Mouse (Mus musculus): ENCODE measurements around the gene Samd4b.
A peak's percentile ranks its signal among the peaks of the same experiment; 100 is the strongest.

Samd4b gene

DNA sequence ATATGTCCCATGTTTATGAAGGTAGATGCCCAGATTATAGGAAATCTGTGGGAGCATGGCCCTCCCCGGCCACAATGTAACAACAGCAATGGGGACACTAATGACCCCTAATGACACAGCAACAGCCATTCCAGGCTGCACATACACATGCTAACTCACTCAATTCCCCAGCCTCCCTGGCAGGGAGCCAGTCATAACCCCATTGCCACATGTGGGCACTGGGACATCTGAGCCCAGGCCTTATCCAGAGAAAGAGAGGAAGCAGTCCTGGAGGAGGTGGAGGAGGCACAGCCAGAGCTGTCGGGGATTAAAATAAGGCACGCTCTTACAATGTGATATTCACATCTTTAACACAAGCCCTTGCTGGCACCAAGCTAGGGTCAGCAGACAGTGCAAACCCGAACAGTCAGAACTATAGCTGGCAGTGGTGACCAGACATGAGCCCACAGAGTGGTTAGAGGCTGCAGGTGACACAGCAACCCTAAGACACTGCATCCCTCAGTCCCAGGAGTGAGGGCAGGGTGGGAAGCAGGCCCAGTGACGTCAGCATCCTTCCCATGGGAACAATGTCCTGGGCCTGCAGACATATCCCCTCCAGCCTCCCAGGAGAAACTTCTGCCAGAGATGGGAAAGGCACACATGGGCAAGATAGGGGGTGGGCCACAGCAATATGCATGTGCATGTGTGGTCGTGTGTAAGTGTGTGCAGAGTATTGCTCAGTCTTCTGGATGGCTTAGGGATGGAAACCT lies 11.1 kb downstream of the Samd4b start:
- no peak for DNase-seq

- no peak for DNase-seq
Measured at GRCm38 (mm10) chr7:28585001-28585400, 12.9 kb downstream of the Samd4b start.

- DNase-seq, result no peak
Measured at GRCm38 (mm10) chr7:28584468-28584867, 13.5 kb downstream of the Samd4b start.

DNA sequence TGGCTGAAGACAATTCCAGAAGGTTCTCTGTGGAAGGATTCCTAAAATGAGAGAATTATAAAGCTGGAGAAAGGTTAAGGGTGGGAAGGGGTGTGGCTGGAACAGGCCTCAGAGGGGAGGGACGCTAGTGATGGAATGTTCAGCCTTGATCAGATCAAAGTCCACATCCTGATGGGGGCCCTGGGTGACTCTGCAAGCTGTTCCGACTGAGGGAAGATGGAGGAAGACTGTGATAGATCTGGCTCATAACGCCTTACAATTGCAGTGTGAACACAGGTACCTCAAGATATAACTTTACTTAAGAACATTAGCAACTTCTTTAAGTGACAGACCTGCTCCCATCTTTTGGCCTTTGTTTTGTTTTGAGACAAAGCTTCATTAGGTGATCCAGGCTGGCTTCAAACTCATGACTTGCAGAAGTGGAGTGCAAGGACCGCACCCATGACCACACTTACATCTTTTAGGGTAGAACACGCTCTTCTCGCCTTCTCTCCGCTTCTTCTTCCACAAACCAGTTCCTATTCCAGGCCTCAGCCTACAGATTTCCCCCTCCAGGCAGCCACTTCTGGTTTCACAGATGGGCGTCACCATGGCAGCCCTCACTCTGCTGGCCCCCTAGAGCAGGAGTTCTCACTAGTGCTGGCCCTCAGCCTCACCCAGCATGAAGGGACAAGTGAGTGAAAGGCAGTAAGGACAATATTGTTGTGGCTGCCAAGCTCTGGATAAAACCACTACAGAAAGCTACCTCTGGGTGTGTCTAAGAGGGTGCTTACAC lies 14.2 kb downstream of the Samd4b start:
- DNase-seq, result no peak

DNA sequence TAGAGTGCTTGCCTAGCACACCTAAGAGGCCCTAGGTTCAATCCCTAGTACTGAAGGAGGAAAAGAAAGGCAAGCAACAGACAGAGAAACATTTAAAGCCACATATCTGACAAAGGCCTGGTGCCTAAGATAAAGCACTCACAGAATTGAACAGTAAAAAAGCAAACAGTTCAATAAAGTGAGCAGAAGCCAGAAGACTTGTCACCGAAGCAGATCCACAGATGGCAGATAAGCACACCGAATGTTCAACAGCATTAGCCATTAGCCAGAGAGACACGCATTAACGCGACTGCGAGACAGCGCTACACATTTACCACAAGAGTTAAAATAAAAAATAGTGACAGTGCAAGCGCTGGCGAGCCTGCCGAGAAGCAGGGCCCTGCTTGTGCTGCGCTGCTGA lies 15.1 kb downstream of the Samd4b start:
- DNase-seq, result no peak

DNA sequence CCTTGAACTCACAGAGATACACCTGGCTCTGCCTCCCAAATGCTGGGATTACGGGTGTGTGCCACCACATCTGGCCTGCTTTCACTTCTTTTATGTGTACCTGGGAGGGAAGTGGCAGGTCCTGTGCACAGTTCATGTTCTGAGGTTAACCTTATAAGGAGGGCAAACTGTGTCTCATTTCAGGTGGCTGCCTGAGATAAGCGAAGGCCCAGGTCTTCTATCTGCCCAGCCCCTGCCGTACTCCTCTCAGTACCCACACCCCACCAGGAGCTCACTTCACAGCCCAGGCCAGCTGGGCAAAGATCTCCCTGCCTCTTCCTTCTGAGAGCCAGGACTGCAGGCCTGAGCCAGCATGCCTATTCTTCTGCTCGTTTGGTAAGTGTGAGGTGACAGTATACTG lies 16.2 kb downstream of the Samd4b start:
- DNase-seq, result peak; percentile 28

GRCm38 (mm10) chr7:28579826-28580225 lies 18.1 kb downstream of the Samd4b start:
- no peak for DNase-seq

- DNase-seq, result no peak
Measured at GRCm38 (mm10) chr7:28578543-28579053, 19.3 kb downstream of the Samd4b start.

GRCm38 (mm10) chr7:28577826-28578542 lies 20.0 kb downstream of the Samd4b start:
- no peak for DNase-seq

GRCm38 (mm10) chr7:28576271-28576914 lies 21.6 kb downstream of the Samd4b start:
- DNase-seq, result no peak

GRCm38 (mm10) chr7:28575597-28575996 lies 22.3 kb downstream of the Samd4b start:
- DNase-seq, result no peak

GRCm38 (mm10) chr7:28573236-28573635 lies 24.7 kb downstream of the Samd4b start:
- DNase-seq, result no peak

- no peak for DNase-seq
Measured at GRCm38 (mm10) chr7:28572689-28573088, 25.3 kb downstream of the Samd4b start.

DNA sequence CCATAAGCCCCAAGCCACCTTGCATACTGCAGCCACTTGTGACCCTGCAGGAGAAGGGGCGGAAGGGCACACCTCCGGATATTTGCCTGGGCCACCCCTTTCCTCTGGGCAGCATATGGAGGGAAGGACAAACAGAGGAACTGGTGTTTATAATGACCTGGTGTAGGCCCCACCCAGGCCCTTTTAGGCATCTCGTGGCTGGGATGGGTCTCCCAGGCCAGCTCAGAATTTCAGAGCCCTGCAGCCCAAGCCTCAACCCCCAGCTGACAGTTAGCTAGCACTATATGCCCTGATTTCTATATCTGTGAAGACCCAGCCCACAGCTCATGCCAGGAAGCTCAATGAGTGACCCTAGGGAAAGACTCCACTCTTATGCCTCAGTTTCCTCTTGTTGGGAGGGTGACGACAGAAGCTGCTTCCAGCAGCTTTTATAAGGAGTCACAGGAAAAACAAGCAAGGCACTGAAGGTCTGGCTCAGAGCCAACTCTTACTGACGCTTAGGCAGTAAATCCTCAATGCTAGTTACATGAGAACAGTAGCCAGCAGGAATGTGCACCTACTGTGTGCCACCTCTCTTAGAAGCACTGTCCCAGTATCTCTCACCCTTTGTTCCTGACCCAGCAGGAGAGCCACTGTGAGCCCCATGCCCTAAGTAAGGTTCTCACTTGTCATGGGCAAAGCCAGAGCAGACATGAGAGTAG lies 26.8 kb downstream of the Samd4b start:
- no peak for DNase-seq

DNA sequence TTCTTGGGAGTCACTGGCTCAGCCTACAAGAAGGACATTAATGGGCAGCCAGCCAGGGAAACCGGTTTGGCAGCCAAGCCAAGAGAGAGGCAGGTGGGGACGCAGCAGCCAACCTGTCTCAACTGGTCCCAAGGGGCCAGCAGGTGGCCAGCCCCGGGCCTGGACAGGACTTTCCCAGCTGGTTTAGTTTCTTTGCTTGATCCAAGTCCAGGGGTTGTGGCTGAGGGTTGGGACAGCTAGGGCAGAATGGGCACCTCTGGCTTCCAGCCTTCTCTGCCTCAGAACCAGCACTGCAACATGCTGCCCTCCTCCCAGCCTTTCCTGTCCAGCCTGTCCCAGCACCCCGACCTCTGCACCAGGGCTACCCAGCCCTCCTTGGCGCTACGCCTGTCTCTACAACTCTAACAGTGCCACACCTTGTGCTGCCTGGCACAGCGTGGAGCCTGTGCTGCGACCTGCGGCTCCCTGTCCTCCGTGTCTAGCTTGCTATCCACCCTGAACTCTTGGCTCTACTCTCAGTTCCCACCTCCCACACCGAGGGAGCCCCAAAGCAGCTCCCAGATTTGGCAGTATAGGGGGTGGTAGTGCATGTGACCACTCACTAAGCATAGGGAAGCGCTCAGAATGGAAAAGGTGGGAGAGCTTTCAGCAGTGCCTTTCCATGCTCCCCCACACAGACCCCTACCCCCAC lies 27.5 kb downstream of the Samd4b start:
- no peak for DNase-seq

DNA sequence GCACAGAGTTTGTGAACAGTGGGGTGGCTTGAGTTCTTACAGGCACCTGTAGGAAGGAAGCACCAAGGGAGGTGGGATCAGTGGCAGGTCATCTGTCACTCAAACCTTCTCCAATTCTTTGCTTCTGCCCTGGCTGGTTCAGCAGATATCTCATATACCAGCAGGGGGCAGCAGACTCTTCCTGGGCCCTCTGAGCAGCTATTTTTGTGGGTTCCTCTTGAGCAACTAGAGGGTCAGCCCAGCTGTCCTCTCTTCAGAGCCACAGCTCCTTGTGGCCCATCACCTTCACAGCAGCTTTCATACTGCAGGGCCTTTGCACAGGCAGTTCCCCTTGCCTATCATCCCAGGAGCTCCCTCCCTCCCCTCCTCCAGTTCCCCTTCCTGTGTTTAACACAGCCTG lies 29.7 kb downstream of the Samd4b start:
- peak; percentile 72 for DNase-seq

DNA sequence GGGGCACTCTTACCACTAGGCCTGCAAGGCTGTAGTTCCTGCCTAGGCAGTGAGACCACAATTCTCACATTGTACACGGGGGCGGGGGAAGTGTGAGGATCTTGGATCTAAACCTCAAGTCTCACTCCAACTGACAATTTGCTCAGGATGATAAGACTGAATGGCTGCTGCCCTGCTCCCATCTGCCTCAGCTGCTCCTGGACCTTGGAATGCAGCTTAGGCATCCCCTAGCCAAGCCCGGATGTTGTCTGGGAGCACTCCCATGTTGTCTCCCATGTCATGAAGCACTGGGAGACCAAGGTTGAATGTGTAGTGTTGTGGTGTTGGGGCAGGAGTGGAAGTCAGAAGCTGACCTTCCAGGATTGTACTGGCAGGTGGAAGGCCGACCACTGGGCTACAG lies 30.4 kb downstream of the Samd4b start:
- no peak for DNase-seq

DNA sequence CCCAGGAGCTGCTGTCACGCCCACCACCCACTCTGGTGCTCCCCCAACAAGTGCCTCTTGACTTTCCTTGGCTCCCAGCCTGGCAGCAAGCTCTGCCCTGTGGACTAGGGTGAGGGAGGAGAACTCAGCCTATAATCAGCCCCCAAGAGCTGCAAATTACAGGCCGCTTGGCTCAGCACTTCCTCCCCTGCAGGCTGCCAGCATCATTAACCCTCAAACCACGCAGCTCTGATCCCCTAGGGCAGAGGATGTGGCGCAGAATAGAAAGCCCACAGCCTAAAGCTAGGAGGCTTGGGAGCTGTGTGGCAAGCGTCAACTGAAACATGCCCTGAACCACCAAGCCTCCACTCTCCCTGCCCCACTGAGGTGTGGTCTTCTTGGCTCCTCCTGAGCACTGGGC lies 32.5 kb downstream of the Samd4b start:
- DNase-seq, result peak; percentile 61

- no peak for DNase-seq
Measured at GRCm38 (mm10) chr7:28562951-28563350, 35.0 kb downstream of the Samd4b start.

DNA sequence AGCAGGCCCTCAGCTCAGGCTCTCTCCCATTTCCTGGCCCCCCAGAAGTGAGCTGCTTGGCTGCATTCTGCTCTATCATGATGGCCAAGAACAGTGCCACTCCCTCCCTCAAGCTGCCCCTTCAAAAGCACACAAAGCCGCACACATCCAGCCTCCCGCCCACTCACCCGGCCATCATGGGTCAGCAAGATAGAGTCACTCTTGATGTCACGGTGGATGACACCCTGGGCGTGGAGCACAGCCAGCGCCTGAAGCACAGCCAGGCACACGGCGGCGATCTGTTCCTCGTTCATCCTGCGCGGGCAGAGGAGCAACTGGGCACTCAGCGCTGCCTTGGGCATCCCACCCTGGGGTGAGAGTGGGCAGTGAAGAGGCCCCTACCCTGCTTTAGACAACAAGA lies 35.6 kb downstream of the Samd4b start:
- no peak for DNase-seq

GRCm38 (mm10) chr7:28561967-28562366 lies 36.0 kb downstream of the Samd4b start:
- no peak for DNase-seq

DNA sequence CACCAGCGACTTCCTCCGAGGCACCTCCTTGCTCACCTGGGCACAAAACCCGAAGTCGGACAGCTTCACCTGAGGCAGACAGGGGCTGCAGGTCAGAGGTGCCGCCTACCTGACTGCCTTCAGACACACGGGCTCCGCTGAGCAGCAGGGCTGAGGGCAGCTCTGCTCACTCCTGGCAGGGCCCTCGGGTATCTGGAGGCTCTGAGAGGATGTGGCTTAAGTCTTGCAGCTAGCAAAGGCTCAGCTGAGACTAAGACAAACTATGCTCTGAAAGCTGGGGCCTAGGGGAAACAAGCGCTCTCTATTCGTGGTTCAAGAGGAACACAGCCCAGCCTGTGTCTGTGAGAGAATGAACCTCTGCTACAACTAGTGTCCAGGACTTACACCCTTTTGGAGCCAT lies 37.1 kb downstream of the Samd4b start:
- DNase-seq, result peak; percentile 69

All from thymus, postnatal 25 days (tissue).